Comparison of ENCODE assay signal across 8 mouse cellular contexts in genomic region chr11:59661005-59661404, GRCm38 (mm10). TPM values are rescaled to one million over a fixed set of nuclear protein-coding genes. Genes with fewer than 3 reads are reported as not detected.
DNase-seq lines count a peak whose midpoint lies in the region; ATAC-seq lines count a peak whose summit lies in the region.

Gene Mprip (plus strand): TSS chr11:59661305.

- WGBS in neural tube, embryonic 11.5 days = 61% methylated on average over 3 of the region's 3 CpGs
- 62% methylated on average over 3 of the region's 3 CpGs for WGBS in embryonic facial prominence, embryonic 15.5 days
- WGBS in heart, embryonic 16.5 days = 81% methylated on average over 3 of the region's 3 CpGs

- H3K9me3 ChIP-seq in neural tube, embryonic 11.5 days (ENCODE audit: control insufficient read depth, low read length) = no peaks in the 10 kb centered on the region
- no peaks in the 10 kb centered on the region for H3K9me3 ChIP-seq in embryonic facial prominence, embryonic 15.5 days (replicated peaks)
- H3K9me3 ChIP-seq in heart, embryonic 16.5 days (replicated peaks; ENCODE audit: control insufficient read depth, low read length) = no peaks in the 10 kb centered on the region

- no peak for ATAC-seq in neural tube, embryonic 11.5 days (ENCODE audit: insufficient read depth, low FRiP score, low TSS enrichment)
- no peak for ATAC-seq in embryonic facial prominence, embryonic 15.5 days (ENCODE audit: insufficient number of reproducible peaks, low FRiP score, low TSS enrichment, low read depth)
- no peak for ATAC-seq in heart, embryonic 16.5 days (replicated peaks; ENCODE audit: extremely low read depth, insufficient read depth, low FRiP score)
- ATAC-seq in megakaryocyte-erythroid progenitor cell, adult 5-6 weeks (replicated peaks; ENCODE audit: low FRiP score, low TSS enrichment, poor library complexity, severe bottlenecking) = no peak

- H3K27ac ChIP-seq in neural tube, embryonic 11.5 days (ENCODE audit: low read depth, low read length) = peak within 1 kb of the TSS; percentile 62
- H3K27ac ChIP-seq in embryonic facial prominence, embryonic 15.5 days (replicated peaks) = peak within 1 kb of the TSS; percentile 76
- H3K27ac ChIP-seq in heart, embryonic 16.5 days (ENCODE audit: low read length) = peak within 1 kb of the TSS; percentile 86

- H3K4me1 ChIP-seq in neural tube, embryonic 11.5 days (ENCODE audit: control insufficient read depth, insufficient read depth, low read length) = peaks cover 11% of the 10 kb centered on the region
- H3K4me1 ChIP-seq in embryonic facial prominence, embryonic 15.5 days = peaks cover 35% of the 10 kb centered on the region
- peaks cover 25% of the 10 kb centered on the region for H3K4me1 ChIP-seq in heart, embryonic 16.5 days (ENCODE audit: control insufficient read depth, insufficient read depth, low read length)

- no peaks in the 10 kb centered on the region for H3K27me3 ChIP-seq in neural tube, embryonic 11.5 days (ENCODE audit: control insufficient read depth, insufficient read depth, low read length)
- H3K27me3 ChIP-seq in embryonic facial prominence, embryonic 15.5 days = no peaks in the 10 kb centered on the region
- no peaks in the 10 kb centered on the region for H3K27me3 ChIP-seq in heart, embryonic 16.5 days (ENCODE audit: control insufficient read depth, insufficient read depth, low read length)

- DNase-seq in neural tube, embryonic 11.5 days (ENCODE audit: low spot score) = no peak
- no peak for DNase-seq in neural tube, embryonic 10.5 days (ENCODE audit: extremely low spot score, low spot score)
- DNase-seq in kidney, postnatal 14 days = peak; percentile 48
- DNase-seq in urinary bladder, adult 18-20 months (ENCODE audit: low spot score in 2 of 2) = no peak
- no peak for DNase-seq in embryo, embryonic 9.5 days (ENCODE audit: extremely low spot score)

- peak within 1 kb of the TSS; percentile 88 for H3K4me2 ChIP-seq in neural tube, embryonic 11.5 days (ENCODE audit: low read depth)
- peak within 1 kb of the TSS; percentile 63 for H3K4me2 ChIP-seq in embryonic facial prominence, embryonic 15.5 days (replicated peaks)
- peak within 1 kb of the TSS; percentile 73 for H3K4me2 ChIP-seq in heart, embryonic 16.5 days (ENCODE audit: low read depth, low read length)

- peak within 1 kb of the TSS; percentile 77 for H3K4me3 ChIP-seq in neural tube, embryonic 11.5 days (ENCODE audit: low read depth, low read length)
- peak within 1 kb of the TSS; percentile 85 for H3K4me3 ChIP-seq in embryonic facial prominence, embryonic 15.5 days (replicated peaks)
- H3K4me3 ChIP-seq in heart, embryonic 16.5 days (ENCODE audit: low read length) = peak within 1 kb of the TSS; percentile 66

- peak within 1 kb of the TSS; percentile 92 for H3K9ac ChIP-seq in neural tube, embryonic 11.5 days (ENCODE audit: low read length)
- peak within 1 kb of the TSS; percentile 37 for H3K9ac ChIP-seq in embryonic facial prominence, embryonic 15.5 days
- H3K9ac ChIP-seq in heart, embryonic 16.5 days (ENCODE audit: low read length) = peak within 1 kb of the TSS; percentile 79

- no peaks in the 10 kb centered on the region for H3K36me3 ChIP-seq in neural tube, embryonic 11.5 days (ENCODE audit: control insufficient read depth, insufficient read depth, low read length)
- H3K36me3 ChIP-seq in embryonic facial prominence, embryonic 15.5 days = no peaks in the 10 kb centered on the region
- no peaks in the 10 kb centered on the region for H3K36me3 ChIP-seq in heart, embryonic 16.5 days (ENCODE audit: control insufficient read depth, insufficient read depth)

RNA-seq across cellular contexts. Expression of gene Mprip, which starts in this region (rescaled TPM):
- polyA plus RNA-seq in neural tube, embryonic 11.5 days (2014; fragmentation: Nextera tagmentation; extraction: Ambion mirVana) = 87.6 and 91.3 TPM in 2 replicates
- 66.9 and 75.8 TPM in 2 replicates for polyA plus RNA-seq in embryonic facial prominence, embryonic 15.5 days (2015; fragmentation: Nextera tagmentation; extraction: Ambion mirVana)
- polyA plus RNA-seq in heart, embryonic 16.5 days (2015; fragmentation: Nextera tagmentation; extraction: Ambion mirVana) = 26.6 and 34.2 TPM in 2 replicates
- 53.1 and 65.7 TPM in 2 replicates for total RNA-seq in megakaryocyte-erythroid progenitor cell, adult 5-6 weeks (2014; fragmentation: Nextera tagmentation)
- 71.1 and 75.5 TPM in 2 replicates for total RNA-seq in megakaryocyte-erythroid progenitor cell, adult 5-6 weeks (2017)

Comparison
In these comparisons a context has a peak if more than half of its experiments do, and no peak if none do; other contexts are left out.
1. H3K9ac ChIP-seq: peak in every context shown above with its lines; median percentile 92 in neural tube, embryonic 11.5 days; 79 in heart, embryonic 16.5 days; 37 in embryonic facial prominence, embryonic 15.5 days.